Mouse (Mus musculus): ENCODE results near the gene Zbtb42.

Zbtb42 gene

DNA sequence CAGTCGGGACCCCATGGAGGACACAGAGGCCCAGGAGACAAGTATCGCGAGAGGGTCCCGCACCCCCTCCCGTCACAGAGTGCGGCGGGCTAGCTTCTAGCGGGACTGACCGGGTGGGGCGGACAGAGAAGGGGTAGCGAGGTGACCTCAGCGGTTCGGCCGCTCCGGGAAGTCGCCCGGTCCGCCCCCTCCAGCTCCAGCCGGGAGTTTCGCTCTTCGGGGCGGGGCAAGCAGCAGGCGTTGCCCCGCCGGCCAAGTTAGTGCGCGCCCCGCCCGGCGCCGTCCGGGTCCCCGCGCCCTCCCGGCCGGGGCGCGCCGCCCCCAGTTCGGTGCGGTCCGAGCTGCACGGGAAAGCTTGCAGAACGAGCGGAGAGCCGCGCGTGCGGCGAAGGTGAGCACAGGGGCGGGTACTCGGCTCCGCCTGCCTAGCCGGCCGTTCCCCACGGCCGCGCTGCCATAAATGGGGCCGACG lies at the start of gene Zbtb42:
Gene Zbtb42 (plus strand): TSS at position 274 of the 472 bp plus-strand sequence.
- peak in 1 of 2 experiments; percentile 75 for DNase-seq (ENCODE audit: low spot score in 2 of 2)

GRCm38 (mm10) chr12:112628928-112629721 lies 49.5 kb upstream of the Zbtb42 start:
- DNase-seq (ENCODE audit: low spot score in 2 of 2), result peak; percentile 70 to 81

GRCm38 (mm10) chr12:112630029-112630428 lies 48.6 kb upstream of the Zbtb42 start:
- no peak for DNase-seq (ENCODE audit: low spot score in 2 of 2)

DNA sequence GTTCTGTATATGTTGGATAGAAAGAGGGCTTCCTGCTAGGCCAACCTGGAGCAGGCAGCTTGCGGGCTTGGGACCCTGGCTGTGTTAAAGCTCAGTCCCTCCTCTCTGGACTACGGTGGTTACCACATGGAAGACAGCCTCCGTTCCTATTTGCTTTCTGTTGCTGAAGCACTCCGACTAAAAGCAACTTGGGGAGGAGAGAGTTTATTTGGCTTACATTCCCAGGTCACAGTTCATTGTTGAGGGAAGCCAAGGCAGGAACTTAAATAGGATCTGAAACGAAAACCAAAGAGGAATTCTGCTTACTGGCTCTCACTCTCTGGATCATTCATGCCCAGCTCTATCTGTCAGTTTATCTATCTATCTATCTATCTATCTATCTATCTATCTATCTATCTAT lies 47.8 kb upstream of the Zbtb42 start:
- DNase-seq (ENCODE audit: low spot score in 2 of 2), result no peak

DNA sequence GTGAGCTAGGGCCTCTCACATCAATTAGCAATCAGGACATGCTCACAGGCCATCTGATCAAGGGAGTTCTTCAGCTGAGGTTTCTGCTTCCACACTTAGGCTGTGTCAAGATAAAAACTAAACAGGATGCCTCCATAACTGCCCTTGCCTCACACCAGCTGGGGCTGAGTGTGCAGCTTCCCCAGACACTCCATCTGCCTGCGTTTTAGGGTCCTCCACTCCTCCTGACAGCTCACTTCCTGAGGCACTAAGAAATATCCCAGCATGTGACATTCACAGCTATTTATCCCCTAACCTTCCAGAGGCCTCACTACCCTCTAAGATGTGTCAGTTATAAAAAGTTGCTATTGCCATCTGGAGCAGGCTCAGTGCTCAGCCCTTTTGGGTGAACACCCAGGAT lies 47.2 kb upstream of the Zbtb42 start:
- DNase-seq (ENCODE audit: low spot score in 2 of 2), result no peak

- no peak for DNase-seq (ENCODE audit: low spot score in 2 of 2)
Measured at GRCm38 (mm10) chr12:112632084-112632777, 46.4 kb upstream of the Zbtb42 start.

DNA sequence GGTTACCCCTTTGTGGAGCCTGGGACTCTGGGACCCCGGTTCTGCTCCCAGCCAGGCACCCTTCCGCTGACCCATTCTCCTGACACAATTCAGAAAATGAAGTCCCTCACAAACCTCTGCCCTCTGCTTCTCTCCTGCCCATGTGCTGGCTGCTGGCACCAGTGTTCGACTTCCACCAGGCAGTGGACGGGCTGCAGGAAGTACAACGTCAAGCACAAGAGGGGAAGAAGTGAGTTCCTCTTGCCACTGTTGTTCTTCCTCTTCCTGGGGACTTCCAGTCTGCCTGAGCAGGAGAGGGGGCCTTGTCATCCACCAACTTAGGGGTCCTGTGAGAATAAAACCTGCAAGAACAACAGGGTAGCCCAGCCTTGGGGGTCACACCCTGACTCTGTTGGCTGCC lies 45.7 kb upstream of the Zbtb42 start:
- no peak for DNase-seq (ENCODE audit: low spot score in 2 of 2)

GRCm38 (mm10) chr12:112633686-112634085 lies 44.9 kb upstream of the Zbtb42 start:
- DNase-seq (ENCODE audit: low spot score in 2 of 2), result no peak

- no peak for DNase-seq (ENCODE audit: low spot score in 2 of 2)
Measured at GRCm38 (mm10) chr12:112639526-112639925, 39.1 kb upstream of the Zbtb42 start.

- DNase-seq (ENCODE audit: low spot score in 2 of 2), result no peak
Measured at GRCm38 (mm10) chr12:112643126-112643525, 35.5 kb upstream of the Zbtb42 start.

GRCm38 (mm10) chr12:112644180-112644854 lies 34.3 kb upstream of the Zbtb42 start, which contains the start of gene Siva1:
TSS of gene Siva1 (plus strand) at chr12:112644679.
- peak; percentile 98 to 99 for DNase-seq (ENCODE audit: low spot score in 2 of 2)

DNA sequence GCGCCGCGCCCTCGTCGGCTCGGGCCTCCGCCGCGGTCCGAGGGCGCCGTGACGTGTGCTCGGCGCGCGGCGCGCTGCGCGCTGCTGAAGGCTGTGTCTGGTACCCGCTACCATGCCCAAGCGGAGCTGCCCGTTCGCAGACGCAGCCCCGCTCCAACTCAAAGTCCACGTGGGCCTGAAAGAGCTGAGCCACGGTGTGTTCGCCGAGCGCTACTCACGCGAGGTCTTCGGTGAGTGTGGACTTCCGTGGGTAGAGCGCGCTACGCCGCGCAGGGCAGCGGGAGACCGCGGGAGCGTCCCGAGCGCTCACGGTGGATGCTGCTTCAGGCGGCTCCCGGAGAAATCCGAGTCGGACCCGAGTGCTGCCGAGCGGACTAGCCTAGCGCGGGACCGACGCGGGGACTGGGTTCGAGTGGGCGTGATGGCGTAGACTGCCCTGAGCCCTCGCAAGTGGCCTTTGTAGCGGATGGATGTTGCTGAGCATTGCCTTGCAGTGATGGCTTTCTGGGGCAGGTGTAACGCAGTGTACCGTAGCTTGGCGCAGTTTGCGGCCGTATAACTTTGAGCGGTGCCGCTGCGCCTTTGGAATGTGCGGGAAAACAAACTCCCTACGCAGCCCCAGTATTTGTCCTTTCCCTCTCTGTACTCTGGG lies 33.6 kb upstream of the Zbtb42 start:
- DNase-seq (ENCODE audit: low spot score in 2 of 2), result peak in 1 of 2 experiments; percentile 76

DNA sequence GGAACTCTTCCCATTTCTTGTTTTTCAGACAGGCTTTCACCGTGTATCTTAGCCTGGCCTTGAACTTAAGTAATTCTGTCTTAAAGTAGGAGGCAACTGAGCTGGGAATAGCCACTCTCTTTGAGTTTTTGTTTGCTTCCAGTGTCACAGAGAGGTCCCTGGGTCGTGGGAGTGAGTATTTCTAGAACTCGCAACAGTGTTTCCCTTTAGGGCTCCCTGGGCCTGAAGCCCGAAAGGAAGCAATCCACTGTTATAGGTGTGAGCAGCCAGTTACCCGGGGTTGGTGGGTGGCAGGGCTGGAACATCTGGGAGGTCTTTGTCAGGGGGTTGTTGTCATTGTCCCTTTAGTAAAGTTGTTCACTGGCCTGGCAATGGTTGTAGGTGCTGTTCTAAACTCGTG lies 32.5 kb upstream of the Zbtb42 start:
- DNase-seq (ENCODE audit: low spot score in 2 of 2), result no peak

- DNase-seq (ENCODE audit: low spot score in 2 of 2), result no peak
Measured at GRCm38 (mm10) chr12:112648081-112648480, 30.5 kb upstream of the Zbtb42 start.

GRCm38 (mm10) chr12:112651778-112652439 lies 26.7 kb upstream of the Zbtb42 start:
- DNase-seq (ENCODE audit: low spot score in 2 of 2), result no peak

DNA sequence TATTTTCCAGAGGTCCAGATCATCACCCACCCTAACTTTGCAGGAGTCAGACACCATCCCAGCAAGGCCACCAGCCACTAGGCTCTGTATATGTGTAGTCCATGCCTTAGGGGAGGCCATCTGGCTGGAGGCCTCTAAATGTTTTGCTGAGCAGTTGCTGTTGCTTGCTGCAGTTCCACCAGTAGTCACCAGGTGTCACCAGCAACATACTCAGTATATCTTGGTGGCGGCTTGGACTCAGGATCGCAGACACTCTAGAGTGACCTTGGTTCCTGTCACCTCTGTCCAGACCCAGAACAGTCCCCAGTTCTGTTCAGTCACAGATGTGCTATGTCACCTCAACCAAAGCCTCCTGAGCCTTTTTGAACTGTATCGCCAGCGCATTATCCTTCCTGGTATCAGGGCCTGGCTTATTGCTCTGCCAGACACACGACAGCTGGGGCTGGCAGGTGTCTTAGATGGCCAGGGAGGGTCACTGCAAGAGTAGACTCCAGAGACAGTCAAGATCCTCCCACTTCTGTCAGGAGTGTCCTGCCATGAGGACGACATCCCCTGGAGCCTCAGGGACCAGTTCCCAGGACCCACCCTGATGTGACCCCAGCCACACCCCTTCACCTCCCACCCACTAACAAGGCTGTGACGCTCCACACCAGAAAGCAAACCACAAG lies 25.3 kb upstream of the Zbtb42 start:
- peak; percentile 81 to 91 for DNase-seq (ENCODE audit: low spot score in 2 of 2)

DNA sequence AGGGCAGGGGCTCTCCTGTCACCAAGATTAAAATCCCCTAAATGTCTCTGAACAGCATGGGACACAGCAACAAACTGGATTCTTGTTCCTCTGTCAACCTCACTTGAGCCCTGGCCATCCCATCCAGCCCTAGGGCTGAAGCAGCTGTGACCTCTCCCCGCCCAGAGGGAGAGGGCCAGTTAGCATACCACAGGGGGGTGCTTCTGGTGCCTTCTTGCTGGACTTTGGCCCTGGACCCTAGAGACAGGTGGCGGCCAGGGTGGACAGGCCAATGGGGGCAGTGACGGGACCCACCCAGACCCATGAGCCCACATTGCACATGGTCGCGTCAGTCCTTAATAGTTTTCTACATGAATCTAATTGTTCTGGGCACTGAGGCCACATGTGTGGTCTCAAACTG lies 24.6 kb upstream of the Zbtb42 start:
- DNase-seq (ENCODE audit: low spot score in 2 of 2), result no peak

DNA sequence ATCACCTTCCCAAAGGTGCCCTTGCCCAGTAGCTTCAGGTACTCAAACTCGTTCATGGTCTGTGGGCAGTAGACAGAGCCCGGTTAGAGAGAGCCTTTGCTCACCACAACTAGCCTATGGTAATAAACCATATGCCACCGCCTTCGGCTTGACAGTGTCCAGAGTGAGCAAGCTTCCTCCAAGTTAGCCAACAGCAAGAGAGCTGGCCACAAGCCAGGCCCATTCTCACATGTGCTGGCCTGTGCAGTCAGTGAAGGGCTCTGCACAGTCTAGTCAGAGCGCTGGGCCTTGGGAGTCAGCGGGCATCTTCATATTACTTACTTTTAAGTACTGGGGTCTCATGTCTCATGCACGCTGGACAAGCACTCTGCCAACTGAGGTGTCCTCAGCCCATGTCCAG lies 20.0 kb upstream of the Zbtb42 start:
- DNase-seq (ENCODE audit: low spot score in 2 of 2), result no peak

GRCm38 (mm10) chr12:112659109-112659508 lies 19.5 kb upstream of the Zbtb42 start:
- DNase-seq (ENCODE audit: low spot score in 2 of 2), result peak; percentile 74 to 93

DNA sequence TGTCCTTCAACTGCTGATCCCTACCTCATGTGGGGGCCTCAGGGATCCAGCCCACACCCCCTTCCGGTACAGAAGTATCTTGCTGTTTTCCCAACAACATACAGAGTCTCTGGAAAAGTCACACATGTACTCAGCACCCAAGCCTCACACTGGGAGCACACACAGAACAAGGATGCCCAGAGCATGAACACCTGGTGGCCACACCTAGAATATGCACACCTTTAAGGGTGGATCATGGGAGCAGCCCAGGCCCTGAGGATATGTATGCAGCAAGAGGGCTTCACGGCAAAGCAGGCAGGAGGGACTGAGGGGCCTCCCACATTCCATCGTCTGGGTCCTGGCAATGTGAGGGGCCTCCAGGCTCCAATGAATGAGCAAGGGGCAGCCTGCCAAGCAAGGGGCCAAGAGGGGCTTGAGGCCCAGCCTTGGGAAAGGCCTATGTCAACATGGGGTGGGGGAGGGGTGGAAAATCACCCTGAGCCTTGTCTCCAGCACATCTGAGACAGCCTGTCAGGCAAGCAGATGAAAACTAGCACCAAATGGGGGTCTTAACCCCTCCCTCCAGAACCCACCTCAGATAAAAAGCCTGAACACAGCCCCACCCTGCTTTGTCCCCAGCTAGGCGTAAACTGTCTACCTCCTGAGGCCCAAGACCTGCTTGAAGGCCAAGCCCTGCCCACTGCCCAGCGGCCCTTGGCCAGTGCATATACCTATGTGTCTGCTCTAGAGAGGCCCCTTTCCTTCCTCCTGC lies 17.9 kb upstream of the Zbtb42 start:
- DNase-seq (ENCODE audit: low spot score in 2 of 2), result no peak

Measured in spleen, postnatal 4 days (tissue).